Mouse (Mus musculus): Measurements from ENCODE around the gene Rtl1. TPM values are rescaled to one million over a fixed set of nuclear protein-coding genes. Genes with fewer than 3 reads are reported as not detected.

Gene Rtl1
- total RNA-seq, 2 experiments from 2014 or later, result 79.6 to 83.7 TPM

GRCm38 (mm10) chr12:109594961-109595360 is 5.2 kb downstream of the Rtl1 start:
- no peak for DNase-seq (ENCODE audit: low spot score in 2 of 2)

- DNase-seq (ENCODE audit: low spot score in 2 of 2), result no peak
Observed at GRCm38 (mm10) chr12:109582185-109582584, 17.9 kb downstream of the Rtl1 start.

GRCm38 (mm10) chr12:109572259-109572658 is 27.9 kb downstream of the Rtl1 start:
- DNase-seq (ENCODE audit: low spot score in 2 of 2), result no peak

- no peak for DNase-seq (ENCODE audit: low spot score in 2 of 2)
Observed at GRCm38 (mm10) chr12:109560111-109560695, 39.9 kb downstream of the Rtl1 start.

- no peak for DNase-seq (ENCODE audit: low spot score in 2 of 2)
Observed at GRCm38 (mm10) chr12:109558891-109559487, 41.1 kb downstream of the Rtl1 start.

GRCm38 (mm10) chr12:109558226-109558824 is 41.8 kb downstream of the Rtl1 start:
- DNase-seq (ENCODE audit: low spot score in 2 of 2), result no peak

GRCm38 (mm10) chr12:109555837-109556409 is 44.2 kb downstream of the Rtl1 start:
- no peak for DNase-seq (ENCODE audit: low spot score in 2 of 2)

- peak in 1 of 2 experiments; percentile 37 for DNase-seq (ENCODE audit: low spot score in 2 of 2)
Observed at GRCm38 (mm10) chr12:109553568-109553967, 46.6 kb downstream of the Rtl1 start.

- DNase-seq (ENCODE audit: low spot score in 2 of 2), result peak in 1 of 2 experiments; percentile 38
Observed at GRCm38 (mm10) chr12:109552754-109553525, 47.2 kb downstream of the Rtl1 start.

- no peak for DNase-seq (ENCODE audit: low spot score in 2 of 2)
Observed at GRCm38 (mm10) chr12:109551771-109552170, 48.4 kb downstream of the Rtl1 start.

GRCm38 (mm10) chr12:109547085-109547484 is 53.0 kb downstream of the Rtl1 start:
- no peak for DNase-seq (ENCODE audit: low spot score in 2 of 2)

GRCm38 (mm10) chr12:109545875-109546732 is 54.0 kb downstream of the Rtl1 start:
- DNase-seq (ENCODE audit: low spot score in 2 of 2), result peak in 1 of 2 experiments; percentile 31

- no peak for DNase-seq (ENCODE audit: low spot score in 2 of 2)
Observed at GRCm38 (mm10) chr12:109543281-109543923, 56.7 kb downstream of the Rtl1 start.

GRCm38 (mm10) chr12:109542635-109543249 is 57.4 kb downstream of the Rtl1 start:
- DNase-seq (ENCODE audit: low spot score in 2 of 2), result peak; percentile 70 to 80

GRCm38 (mm10) chr12:109542011-109542410 is 58.1 kb downstream of the Rtl1 start:
- peak in 1 of 2 experiments; percentile 48 for DNase-seq (ENCODE audit: low spot score in 2 of 2)

GRCm38 (mm10) chr12:109541540-109541899 is 58.6 kb downstream of the Rtl1 start:
- no peak for DNase-seq (ENCODE audit: low spot score in 2 of 2)

GRCm38 (mm10) chr12:109540739-109541539 is 59.2 kb downstream of the Rtl1 start:
- DNase-seq (ENCODE audit: low spot score in 2 of 2), result peak; percentile 54 to 67

- no peak for DNase-seq (ENCODE audit: low spot score in 2 of 2)
Observed at GRCm38 (mm10) chr12:109539950-109540349, 60.2 kb downstream of the Rtl1 start.

All from gastrocnemius, postnatal 4 days (tissue).